Mouse (Mus musculus): ENCODE measurements around the gene Engase.
A peak's percentile ranks its signal among the peaks of the same experiment; 100 is the strongest.

Engase gene

DNA sequence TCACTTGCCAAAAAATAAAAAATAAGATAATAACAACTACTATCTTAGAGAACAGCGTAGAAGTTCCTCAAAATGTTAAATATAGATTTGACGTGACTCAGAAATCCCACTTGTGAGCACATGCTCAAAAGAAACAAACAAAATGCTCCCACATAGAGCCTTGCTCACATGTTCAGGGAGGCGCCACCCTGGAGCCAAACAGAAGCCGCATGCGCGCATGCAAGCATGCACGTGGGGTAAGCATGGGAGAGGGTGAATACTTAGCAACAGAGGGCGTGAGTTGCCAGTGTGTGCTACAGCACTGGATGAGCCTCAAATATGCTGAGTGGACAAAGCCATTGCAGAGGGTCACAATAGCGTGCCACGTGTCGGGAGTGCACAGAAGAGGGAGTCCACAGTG is 19.7 kb upstream of the Engase start:
- peak; percentile 66 for DNase-seq

- no peak for DNase-seq
These were observed 17.6 kb upstream of the Engase start for GRCm38 (mm10) chr11:118459051-118459450.

GRCm38 (mm10) chr11:118459536-118459935 is 17.1 kb upstream of the Engase start:
- DNase-seq, result no peak

DNA sequence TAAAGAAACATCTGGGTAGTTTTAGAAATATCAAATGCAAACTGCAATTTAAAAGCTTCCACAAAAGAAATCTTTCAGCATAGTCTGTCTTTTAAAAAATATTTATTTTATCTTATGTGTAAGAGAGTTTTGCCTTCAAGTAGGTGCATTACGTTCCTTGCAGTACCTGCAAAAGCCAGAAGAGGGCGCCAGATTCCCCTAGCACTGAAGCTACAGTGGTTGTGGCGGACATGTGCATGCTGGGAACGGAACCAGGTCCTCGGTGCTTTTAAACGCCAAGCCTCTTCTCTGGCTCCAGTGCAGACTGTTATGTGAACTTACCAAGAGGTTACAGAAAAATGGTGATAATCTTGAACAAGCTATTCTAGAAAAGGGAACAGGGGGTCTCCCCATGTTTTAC is 16.3 kb upstream of the Engase start:
- no peak for DNase-seq

DNA sequence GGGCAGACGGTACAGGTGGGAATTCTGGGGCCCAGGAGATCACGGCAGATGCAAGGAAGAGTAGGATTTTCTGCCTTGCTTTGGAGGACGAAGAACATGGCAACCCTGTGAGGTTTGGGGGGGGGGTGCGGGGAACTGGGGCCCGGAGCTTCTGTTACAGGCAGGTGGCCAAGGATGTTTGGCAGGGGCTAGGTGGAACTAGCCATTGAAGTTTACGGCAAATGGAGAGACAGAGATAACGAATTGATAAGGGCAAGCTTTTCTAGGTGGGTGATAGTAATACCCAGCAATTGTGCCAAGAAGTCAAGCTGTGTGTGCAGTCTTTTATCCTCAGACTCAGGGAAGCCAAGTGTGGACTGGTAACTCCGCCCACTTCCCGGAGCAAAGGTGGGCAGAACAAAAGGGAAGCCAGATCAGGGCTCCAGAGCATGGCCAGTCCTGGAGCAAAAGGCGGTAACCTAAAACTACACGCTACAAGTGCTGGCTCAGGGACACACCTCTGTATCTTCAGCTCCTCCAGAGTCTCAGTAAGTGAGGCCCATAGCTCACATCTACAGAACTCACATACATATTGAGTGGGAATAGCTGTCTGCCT is 9.1 kb upstream of the Engase start:
- no peak for DNase-seq

DNA sequence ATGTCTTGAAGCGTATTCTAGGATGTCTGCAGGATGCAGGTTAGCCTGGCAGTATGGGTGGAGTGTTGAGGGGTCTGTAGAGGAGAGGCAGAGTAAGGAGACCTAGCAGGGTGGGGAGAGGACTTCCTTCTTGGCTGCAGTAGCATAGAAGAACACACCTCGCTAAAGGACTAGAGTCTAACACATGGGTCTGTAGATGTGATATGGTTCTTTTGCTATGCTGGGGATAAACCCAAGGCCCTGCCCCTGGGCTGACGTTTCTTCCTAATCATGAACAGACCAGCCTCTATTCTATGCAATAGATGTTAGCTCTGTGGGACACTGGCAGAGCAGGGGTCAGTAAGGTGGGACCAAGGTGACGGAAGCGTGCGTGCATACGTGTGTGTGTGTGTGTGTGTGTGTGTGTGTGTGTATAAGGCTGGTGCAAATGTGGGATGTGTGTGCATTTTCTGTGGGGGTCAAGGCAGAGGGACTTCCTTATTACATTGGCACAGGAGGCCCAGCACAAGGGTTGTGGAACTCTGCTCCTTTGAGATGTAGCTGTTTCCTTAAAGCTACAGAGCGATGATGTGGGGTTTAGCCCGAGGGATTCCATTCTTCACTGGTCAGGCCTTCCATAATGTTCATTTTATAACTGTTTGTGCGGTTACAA is 7.0 kb upstream of the Engase start:
- no peak for DNase-seq

GRCm38 (mm10) chr11:118470234-118470966 is 6.2 kb upstream of the Engase start:
- DNase-seq, result no peak

GRCm38 (mm10) chr11:118471676-118472075 is 5.0 kb upstream of the Engase start:
- DNase-seq, result no peak

DNA sequence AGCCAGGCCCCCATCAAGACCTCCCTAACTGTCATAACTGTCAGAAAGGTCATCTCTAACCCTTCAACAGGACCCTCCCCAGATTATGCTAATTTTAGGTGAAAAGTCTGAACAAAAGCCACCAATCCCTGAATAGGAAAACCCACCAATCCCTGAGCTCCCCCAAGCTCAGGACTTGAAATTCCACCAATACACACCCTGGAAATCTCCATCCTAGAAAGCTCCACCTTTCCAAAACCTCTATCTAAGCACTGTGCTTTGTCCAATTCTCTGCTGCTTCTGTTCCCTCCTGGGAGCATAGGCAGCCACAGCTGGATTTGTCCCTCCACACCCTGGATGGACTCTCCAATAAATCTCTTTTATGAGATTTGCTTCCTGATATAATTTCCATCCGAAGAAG is 3.5 kb upstream of the Engase start:
- no peak for DNase-seq

DNA sequence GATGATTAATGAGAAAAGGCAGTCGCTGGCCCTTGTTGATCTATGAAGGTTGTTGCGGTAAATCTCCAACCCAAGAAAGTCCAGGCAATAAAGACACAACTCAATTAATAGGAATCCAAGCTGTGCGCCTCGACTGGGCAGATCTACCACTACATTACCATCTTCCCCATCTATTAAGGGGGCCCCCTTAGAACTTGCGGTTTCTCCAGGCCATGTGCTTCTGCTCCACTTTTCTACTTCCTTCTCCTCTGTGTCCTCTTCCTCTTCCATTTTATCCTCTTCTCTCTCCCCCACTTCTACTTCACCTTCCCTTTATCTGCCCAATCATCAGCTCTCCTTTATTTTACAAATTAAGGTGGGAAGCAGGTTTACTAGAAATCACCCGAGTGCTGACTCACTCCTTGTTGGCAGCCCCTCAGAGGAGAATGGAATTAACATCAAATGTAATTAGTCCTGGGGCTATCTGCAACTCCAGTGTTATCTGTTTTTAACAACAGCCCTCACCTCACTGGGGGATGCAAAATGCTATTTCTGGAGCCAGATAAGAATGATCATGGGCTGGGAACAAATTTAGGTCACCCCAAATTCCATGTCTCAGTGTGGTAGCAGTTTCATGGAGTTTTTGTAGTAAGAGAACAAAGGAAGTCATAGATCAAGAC is 2.7 kb upstream of the Engase start:
- no peak for DNase-seq

DNA sequence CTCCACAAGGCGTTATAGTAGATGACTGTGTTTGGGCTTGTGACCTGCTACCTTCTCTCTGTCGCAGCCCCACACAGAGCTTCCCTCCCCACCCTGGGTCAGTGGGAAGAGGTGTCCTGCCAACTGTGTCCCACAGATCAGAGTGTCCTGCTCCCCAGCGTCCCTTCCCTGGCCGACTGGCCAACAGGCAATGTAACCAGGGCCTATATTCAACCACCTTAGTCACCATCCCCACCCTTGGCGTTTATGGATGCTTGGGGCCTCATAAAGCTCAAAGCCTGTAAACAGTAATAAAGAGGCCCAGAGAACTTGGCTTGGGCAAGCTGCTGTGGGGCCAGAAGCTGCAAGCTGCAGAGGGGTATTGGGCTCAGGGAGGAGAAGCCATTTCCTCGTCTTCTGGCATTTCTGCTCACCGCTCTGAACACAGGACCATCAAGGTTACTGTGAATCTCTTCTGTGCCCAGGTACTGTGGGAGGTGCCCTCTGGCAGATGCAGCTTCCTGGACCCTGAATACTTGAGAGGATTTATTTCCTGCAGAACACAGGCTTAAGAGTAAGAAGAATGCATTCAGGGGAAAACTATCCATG is 1.0 kb upstream of the Engase start:
- no peak for DNase-seq

- no peak for DNase-seq
These were observed 3.1 kb downstream of the Engase start for GRCm38 (mm10) chr11:118479776-118480175.

DNA sequence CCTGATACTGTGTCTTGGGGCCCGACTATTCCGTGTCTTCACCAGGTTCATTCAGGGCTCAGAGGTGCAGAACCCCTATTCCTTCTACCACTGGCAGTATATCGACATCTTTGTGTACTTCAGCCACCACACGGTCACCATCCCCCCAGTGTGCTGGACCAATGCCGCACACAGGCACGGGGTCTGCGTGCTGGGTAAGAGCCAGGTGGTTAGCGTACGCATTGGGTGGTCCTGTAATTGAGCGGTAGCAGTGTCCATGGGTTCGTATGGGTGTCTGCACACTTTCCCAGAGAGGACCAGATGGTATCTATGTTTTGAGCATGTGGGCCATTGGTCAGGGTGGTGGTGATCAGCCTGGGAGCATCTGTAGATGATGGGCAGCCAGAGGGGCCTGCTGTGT is 4.6 kb downstream of the Engase start:
- no peak for DNase-seq

GRCm38 (mm10) chr11:118481751-118482150 is 5.1 kb downstream of the Engase start:
- DNase-seq, result no peak

DNA sequence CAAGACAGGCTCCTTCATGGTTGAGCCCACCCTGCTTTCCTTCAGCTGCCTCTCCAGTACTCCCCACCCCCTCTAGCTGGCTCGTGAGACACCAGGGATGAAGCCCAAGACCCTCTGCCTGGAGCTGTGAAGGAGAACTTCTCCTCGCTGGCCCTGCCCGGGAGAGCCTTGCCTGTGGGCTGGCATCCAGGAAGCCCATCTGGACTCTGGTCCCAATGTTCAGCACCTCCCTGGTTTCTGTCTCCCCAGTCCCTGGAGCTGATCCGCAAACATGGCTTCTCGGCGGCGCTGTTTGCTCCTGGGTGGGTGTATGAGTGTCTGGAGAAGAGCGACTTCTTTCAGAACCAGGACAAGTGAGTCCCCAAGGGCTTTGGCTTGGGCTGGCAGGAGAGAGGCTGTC is 7.5 kb downstream of the Engase start:
- DNase-seq, result no peak

- no peak for DNase-seq
These were observed 8.7 kb downstream of the Engase start for GRCm38 (mm10) chr11:118485338-118485737.

GRCm38 (mm10) chr11:118485780-118486179 is 9.2 kb downstream of the Engase start:
- DNase-seq, result no peak

DNA sequence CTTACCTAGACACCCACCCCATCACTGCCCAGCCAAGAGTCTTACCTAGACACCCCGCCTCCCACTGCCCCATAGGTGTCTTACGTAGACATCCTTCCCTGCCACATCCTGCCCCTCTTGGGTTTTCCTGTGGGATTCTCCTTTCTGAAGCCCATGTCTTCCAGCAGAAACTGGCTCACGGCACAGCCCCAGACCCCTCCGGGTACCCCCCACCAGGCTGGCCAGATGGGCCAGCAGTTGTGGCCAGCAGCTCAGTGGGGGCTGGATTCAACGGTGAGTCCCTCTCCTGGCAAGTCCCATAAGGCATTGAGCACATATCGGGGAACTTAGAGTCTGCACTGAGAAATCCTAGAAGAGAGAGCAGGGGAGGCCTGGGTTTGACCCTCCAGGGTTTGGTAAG is 9.7 kb downstream of the Engase start:
- no peak for DNase-seq

- DNase-seq, result no peak
These were observed 10.5 kb downstream of the Engase start for GRCm38 (mm10) chr11:118486881-118487772.

GRCm38 (mm10) chr11:118488191-118488906 is 11.7 kb downstream of the Engase start:
- no peak for DNase-seq

DNA sequence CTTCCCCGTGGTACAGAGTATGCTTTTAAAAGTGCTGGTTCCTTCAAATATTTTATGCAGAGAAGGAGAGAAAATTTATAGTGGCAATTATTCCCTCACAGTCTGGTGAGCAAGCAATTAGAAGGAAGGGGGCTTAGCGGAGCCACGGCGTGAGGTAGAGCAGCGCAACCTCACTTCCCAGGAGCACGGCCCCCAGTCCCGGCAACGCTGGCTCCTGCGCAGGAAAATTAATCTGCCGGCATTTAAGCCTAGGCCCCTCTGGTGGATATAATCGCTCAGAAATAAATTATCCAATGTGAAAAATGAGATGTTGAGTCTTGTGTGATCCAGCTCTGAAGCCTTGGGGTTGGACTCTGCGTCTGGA is 12.3 kb downstream of the Engase start:
- no peak for DNase-seq
